Mouse (Mus musculus): ENCODE measurements around the gene Smyd3.

- TF ChIP-seq CTCF (IDR thresholded peaks at IDR 0.05; ENCODE audit: extremely low read depth, insufficient read depth, low read length), result no peak
- no peak for TF ChIP-seq POLR2A (IDR thresholded peaks at IDR 0.05; ENCODE audit: extremely low read depth, insufficient read depth, low read length)
Measured at GRCm38 (mm10) chr1:179038801-179039200, 479.0 kb downstream of the Smyd3 start.
